In genomic region chr9:58125811-58126210, GRCm38 (mm10) we compare ENCODE assay signal across 28 mouse cellular contexts. TPM values are rescaled to one million over a fixed set of nuclear protein-coding genes. Genes with fewer than 3 reads are reported as not detected.
A peak's percentile ranks its signal among the peaks of the same experiment; 100 is the strongest.
DNase-seq lines count a peak whose midpoint lies in the region; ATAC-seq and TF ChIP-seq lines count a peak whose summit lies in the region.
"Had no signal": no experiment of that assay in that cellular context is flagged by ENCODE, and none has a peak within 500 bp of the region (broad histone marks: within the 10 kb centered on the region; RNA-seq: fewer than 3 reads in every experiment).

No protein-coding gene starts in this region.

- H3K4me2 ChIP-seq in hindbrain, embryonic 12.5 days (replicated peaks): no peak overlapping the region
- H3K4me2 ChIP-seq: embryonic facial prominence, embryonic 15.5 days; forebrain, embryonic 13.5 days; heart, embryonic 13.5 days; hindbrain, embryonic 14.5 days had no signal

- no peaks in the 10 kb centered on the region for H3K79me2 ChIP-seq in heart, adult 2 months (replicated peaks; ENCODE audit: control insufficient read depth, insufficient read depth, low read length)

- peaks cover 78% of the 10 kb centered on the region for H3K4me1 ChIP-seq in hindbrain, embryonic 10.5 days (replicated peaks)
- H3K4me1 ChIP-seq in hindbrain, embryonic 12.5 days: peaks cover 33% of the 10 kb centered on the region
- peaks cover 79% of the 10 kb centered on the region for H3K4me1 ChIP-seq in limb, embryonic 10.5 days
- H3K4me1 ChIP-seq in heart, adult 2 months (ENCODE audit: control insufficient read depth, insufficient read depth, low read length): no peaks in the 10 kb centered on the region

- DNase-seq in embryo, embryonic 10 days (ENCODE audit: low spot score): peak; percentile 56
- no peak for DNase-seq in embryo, embryonic 9.5 days (ENCODE audit: extremely low spot score)
- DNase-seq in hindbrain, embryonic 10.5 days (ENCODE audit: low spot score): no peak
- no peak for DNase-seq in limb, embryonic 10.5 days (ENCODE audit: low spot score)
- DNase-seq in heart, postnatal 10 days: no peak
- no peak for DNase-seq in heart, adult 2 months
- DNase-seq: adrenal gland, postnatal 10 days; adrenal gland, postnatal 36 days; cerebellum, adult 18-20 months; cerebellum, adult 9-10 months; cerebellum, postnatal 14 days; forebrain, postnatal 0 days; gastrocnemius, postnatal 25 days; heart, adult 18-20 months; kidney, adult 18-20 months had no signal

- no peak for TF ChIP-seq EP300 in heart, adult 2 months (IDR thresholded peaks at IDR 0.05; ENCODE audit: insufficient read depth, low read depth, low read length)

- no peak overlapping the region for H3K9ac ChIP-seq in hindbrain, embryonic 12.5 days
- no peak overlapping the region for H3K9ac ChIP-seq in heart, adult 2 months (ENCODE audit: low read depth, low read length)
- H3K9ac ChIP-seq: embryonic facial prominence, embryonic 15.5 days; forebrain, embryonic 13.5 days; forebrain, postnatal 0 days; hindbrain, embryonic 14.5 days had no signal

- H3K27ac ChIP-seq in hindbrain, embryonic 10.5 days: 0 out of 2 replicates have a peak overlapping the region, but pooled peaks have one; percentile 12
- no peak overlapping the region for H3K27ac ChIP-seq in hindbrain, embryonic 12.5 days
- H3K27ac ChIP-seq in limb, embryonic 10.5 days: peak overlapping the region; percentile 58
- H3K27ac ChIP-seq in heart, adult 2 months: no peak overlapping the region
- H3K27ac ChIP-seq: embryonic facial prominence, embryonic 15.5 days; forebrain, embryonic 13.5 days; heart, embryonic 13.5 days; hindbrain, embryonic 14.5 days; hindbrain, postnatal 0 days had no signal

- WGBS in hindbrain, embryonic 10.5 days: 41% methylated on average over 4 of the region's 4 CpGs
- WGBS in hindbrain, embryonic 12.5 days: 33% methylated on average over 4 of the region's 4 CpGs
- WGBS in limb, embryonic 10.5 days: 34% methylated on average over 4 of the region's 4 CpGs
- 48% methylated on average over 4 of the region's 4 CpGs for WGBS in heart, adult 2 months

- intact Hi-C loops in heart, postnatal 10 days (cut with DNase I): no loop called here
- intact Hi-C loops in heart, adult 2 months (cut with DNase I): no loop called here

- no peak for TF ChIP-seq POLR2A in heart, adult 2 months (IDR thresholded peaks at IDR 0.05; ENCODE audit: insufficient read depth, low read depth, low read length)

- H3K4me3 ChIP-seq in hindbrain, embryonic 10.5 days: no peak overlapping the region
- H3K4me3 ChIP-seq in hindbrain, embryonic 12.5 days: no peak overlapping the region
- H3K4me3 ChIP-seq in limb, embryonic 10.5 days: no peak overlapping the region
- H3K4me3 ChIP-seq in heart, adult 2 months: no peak overlapping the region
- H3K4me3 ChIP-seq: embryonic facial prominence, embryonic 15.5 days; forebrain, embryonic 13.5 days; heart, embryonic 10.5 days; heart, embryonic 13.5 days had no signal

- no peaks in the 10 kb centered on the region for H3K9me3 ChIP-seq in hindbrain, embryonic 10.5 days
- no peaks in the 10 kb centered on the region for H3K9me3 ChIP-seq in hindbrain, embryonic 12.5 days (replicated peaks)
- no peaks in the 10 kb centered on the region for H3K9me3 ChIP-seq in limb, embryonic 10.5 days (replicated peaks)
- H3K9me3 ChIP-seq: embryonic facial prominence, embryonic 15.5 days; forebrain, embryonic 13.5 days; heart, embryonic 10.5 days; heart, embryonic 13.5 days had no signal

- no peak for TF ChIP-seq CTCF in heart, adult 2 months (IDR thresholded peaks at IDR 0.05)

- peaks cover 78% of the 10 kb centered on the region for H3K27me3 ChIP-seq in hindbrain, embryonic 10.5 days (ENCODE audit: insufficient read depth, poor library complexity, severe bottlenecking)
- H3K27me3 ChIP-seq in hindbrain, embryonic 12.5 days: peaks cover 73% of the 10 kb centered on the region
- H3K27me3 ChIP-seq in limb, embryonic 10.5 days (ENCODE audit: low read depth, poor library complexity, severe bottlenecking): peaks cover 16% of the 10 kb centered on the region
- peaks cover 3% of the 10 kb centered on the region for H3K27me3 ChIP-seq in heart, adult 2 months (ENCODE audit: control insufficient read depth, insufficient read depth, low read length)
- H3K27me3 ChIP-seq: embryonic facial prominence, embryonic 15.5 days; Patski had no signal

- no peaks in the 10 kb centered on the region for H3K36me3 ChIP-seq in hindbrain, embryonic 10.5 days
- no peaks in the 10 kb centered on the region for H3K36me3 ChIP-seq in hindbrain, embryonic 12.5 days
- no peaks in the 10 kb centered on the region for H3K36me3 ChIP-seq in limb, embryonic 10.5 days
- H3K36me3 ChIP-seq in heart, adult 2 months (ENCODE audit: control insufficient read depth, insufficient read depth, low read length): no peaks in the 10 kb centered on the region
- H3K36me3 ChIP-seq: embryonic facial prominence, embryonic 15.5 days; heart, embryonic 10.5 days; heart, embryonic 13.5 days had no signal

- no peak for ATAC-seq in hindbrain, embryonic 12.5 days (ENCODE audit: low FRiP score)
- no peak for ATAC-seq in erythroid progenitor cell, adult 5-6 weeks (replicated peaks; ENCODE audit: low FRiP score, poor library complexity, severe bottlenecking)
- ATAC-seq: forebrain, embryonic 13.5 days; forebrain, postnatal 0 days; hindbrain, postnatal 0 days; inflammation-experienced regulatory T-cells, adult 6 months; Patski had no signal

RNA-seq across cellular contexts. Expression of gene Ccdc33, which starts 7.2 kb away (rescaled TPM):
- polyA plus RNA-seq in hindbrain, embryonic 10.5 days (2016; fragmentation: Nextera tagmentation; extraction: Ambion mirVana): 0.90 and 0.99 TPM in 2 replicates
- polyA plus RNA-seq in hindbrain, embryonic 12.5 days (2016; fragmentation: Nextera tagmentation; extraction: Ambion mirVana): 1.0 and 1.5 TPM in 2 replicates
- polyA plus RNA-seq in limb, embryonic 10.5 days (2016; fragmentation: Nextera tagmentation; extraction: Ambion mirVana): 0.26 and 0.34 TPM in 2 replicates
- total RNA-seq in erythroid progenitor cell, adult 5-6 weeks (2015; ENCODE audit: low replicate concordance): not detected in 2 replicates
- not detected in 2 replicates for total RNA-seq in erythroid progenitor cell, adult 5-6 weeks (2017; ENCODE audit: low replicate concordance)
- total RNA-seq in heart, postnatal 10 days (2021): not detected
- total RNA-seq in heart, adult 2 months (2021): not detected
- 1.3 TPM in 1 of 2 replicates, not detected in the other for polyA plus RNA-seq in heart, adult 2 months (2012; rRNA removed)
- total RNA-seq: gastrocnemius, adult 8-10 months; gastrocnemius, postnatal 25 days; heart, postnatal 25 days; hematopoietic stem cell, adult 5-6 weeks had no signal
- polyA plus RNA-seq: heart, embryonic 10.5 days; inflammation-experienced regulatory T-cells, adult 6 months had no signal

Comparison
In these comparisons a context has a peak if more than half of its experiments do, and no peak if none do; other contexts are left out.
1. H3K27ac ChIP-seq: peak in hindbrain, embryonic 10.5 days (single experiment) and limb, embryonic 10.5 days (single experiment); none in hindbrain, embryonic 12.5 days (single experiment) and heart, adult 2 months (single experiment).